Mouse (Mus musculus) adrenal gland, postnatal 4 days (tissue): ENCODE data around the gene Rasa2. TPM values are rescaled to one million over a fixed set of nuclear protein-coding genes. Genes with fewer than 3 reads are reported as not detected.
"Not testable (repeated sequence)": the region's sequence is repeated elsewhere in the genome, so short reads cannot be mapped to it uniquely, and the experiment has no call there.

Source experiments
- DNase-seq, 2 experiments: peaks; one replicate each; pipeline ENCODE4 v3.0.0; 2021 to 2022; ENCODE audit warnings: low spot score in 2 of 2, mixed read lengths in 2 of 2
- total RNA-seq, 2 experiments: library from RNA; stranded (reverse); gene quantifications; 2 replicates each; pipeline ENCODE4 v1.2.3; 2021

Gene Rasa2
- total RNA-seq, 2 experiments from 2014 or later, result 17.5 to 21.2 TPM

DNA sequence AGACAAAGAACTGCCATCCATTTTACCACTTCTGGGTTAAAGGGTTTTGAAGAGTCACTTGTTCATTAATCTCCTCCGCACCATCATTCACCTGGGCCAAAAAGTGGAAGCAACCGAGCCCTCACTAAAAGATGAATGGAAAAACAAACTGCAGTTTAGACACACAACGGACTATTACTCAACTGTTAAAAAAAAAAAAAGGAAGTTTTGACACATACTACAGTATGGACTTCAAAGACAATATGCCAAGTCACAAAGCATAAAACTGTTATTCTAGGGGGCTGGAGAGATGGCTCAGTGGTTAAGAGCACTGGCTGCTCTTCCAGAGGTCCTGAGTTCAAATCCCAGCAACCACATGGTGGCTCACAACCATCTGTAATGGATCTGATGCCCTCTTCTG is 12.6 kb upstream of the Rasa2 start:
- not testable (repeated sequence) for DNase-seq

DNA sequence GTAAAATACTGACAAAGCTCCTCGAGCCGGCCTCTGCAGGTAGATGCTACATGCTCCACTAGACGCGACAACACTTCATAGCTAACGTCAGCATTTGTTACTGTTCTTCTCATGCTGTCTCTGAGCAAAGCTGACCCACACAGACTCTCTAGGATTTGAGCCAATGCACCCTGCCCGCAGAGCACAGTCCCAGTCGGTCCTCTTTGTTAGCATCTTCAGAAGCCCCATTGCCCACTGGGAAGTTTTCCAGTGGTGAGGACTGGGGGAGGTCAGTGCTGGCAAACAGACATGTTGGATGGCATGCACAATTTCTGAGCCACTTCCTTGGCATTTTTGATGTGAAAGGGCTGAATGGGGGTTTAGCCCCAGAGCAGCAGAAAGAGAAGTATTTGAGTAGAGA is 8.0 kb upstream of the Rasa2 start:
- DNase-seq, result no peak

DNA sequence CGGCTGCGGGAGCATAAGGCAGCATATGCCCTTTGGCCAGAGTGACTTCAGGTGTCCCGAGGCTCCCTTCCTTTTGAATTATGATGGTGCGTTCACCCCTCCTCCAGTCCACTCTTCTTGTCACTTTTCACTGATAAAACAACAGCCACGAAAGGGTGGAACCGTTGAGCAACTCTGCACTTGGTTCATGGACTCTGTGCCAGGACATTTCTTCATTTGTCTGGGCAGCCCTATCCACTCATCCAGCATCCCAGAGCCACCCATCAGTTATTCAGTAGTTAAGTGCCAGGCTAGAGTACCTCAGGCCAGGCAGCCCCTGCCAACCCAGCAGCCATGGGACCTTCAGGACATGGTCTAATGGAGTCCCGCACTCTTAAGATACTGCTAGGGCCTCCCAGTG is 7.1 kb upstream of the Rasa2 start:
- DNase-seq, result no peak

DNA sequence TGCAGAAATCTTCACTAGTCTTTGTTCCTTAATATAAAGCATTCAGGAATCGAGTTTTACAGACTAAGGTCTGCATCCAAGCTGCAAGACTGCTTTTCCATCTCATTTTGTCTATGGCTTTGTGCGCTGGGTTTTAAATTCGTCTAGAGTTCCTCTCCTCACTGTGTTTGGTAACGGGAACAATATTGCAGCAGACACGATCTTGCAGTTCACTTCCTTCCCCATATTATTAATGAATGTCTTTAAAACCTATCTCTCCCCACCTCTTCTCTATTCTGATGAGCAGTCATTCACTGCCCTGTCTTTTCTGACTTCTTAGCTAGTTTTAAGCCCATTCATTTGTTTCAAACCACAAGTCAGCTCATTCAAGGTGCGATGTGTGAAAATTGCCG is 5.7 kb upstream of the Rasa2 start:
- no peak for DNase-seq

DNA sequence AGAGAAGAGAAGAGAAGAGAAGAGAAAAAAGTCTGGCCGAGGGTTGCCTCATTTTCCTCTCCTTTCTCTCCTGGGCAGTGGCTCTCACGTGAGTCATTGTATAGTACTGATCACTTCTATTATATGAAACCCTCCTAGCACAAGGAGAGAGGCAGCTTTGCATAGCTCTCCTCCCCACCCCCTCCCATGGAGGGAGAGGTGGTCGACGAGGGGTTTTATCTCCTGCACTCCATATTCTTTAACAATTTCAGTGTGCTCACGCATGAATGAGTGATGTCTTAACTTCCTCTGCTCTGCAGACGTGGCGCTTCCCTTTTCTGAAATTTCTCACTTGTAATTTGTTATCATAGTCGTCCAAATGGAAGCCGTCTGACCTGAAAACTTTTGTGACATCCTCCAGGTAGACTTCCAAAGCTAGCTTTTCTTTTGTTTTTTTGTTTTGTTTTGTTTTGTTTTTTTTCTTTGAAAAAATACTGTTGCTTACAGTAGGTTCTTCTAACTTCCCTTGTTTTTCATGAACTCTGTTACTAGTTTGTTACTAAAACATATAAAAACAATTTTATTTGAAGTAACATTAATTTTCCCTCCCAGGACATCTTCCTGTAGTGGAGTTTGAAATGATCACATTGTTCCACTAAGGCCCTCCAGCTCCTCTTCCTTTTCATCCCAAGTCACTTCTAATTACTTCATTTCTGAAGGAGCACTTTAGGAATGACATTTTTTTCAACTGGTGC is 5.2 kb upstream of the Rasa2 start:
- DNase-seq, result no peak

GRCm38 (mm10) chr9:96635899-96636298 is 4.5 kb upstream of the Rasa2 start:
- no peak for DNase-seq

- no peak for DNase-seq
Observed at GRCm38 (mm10) chr9:96635176-96635575, 3.8 kb upstream of the Rasa2 start.

- no peak for DNase-seq
Observed at GRCm38 (mm10) chr9:96633771-96634170, 2.4 kb upstream of the Rasa2 start.

GRCm38 (mm10) chr9:96632756-96633155 is 1.3 kb upstream of the Rasa2 start:
- no peak for DNase-seq

DNA sequence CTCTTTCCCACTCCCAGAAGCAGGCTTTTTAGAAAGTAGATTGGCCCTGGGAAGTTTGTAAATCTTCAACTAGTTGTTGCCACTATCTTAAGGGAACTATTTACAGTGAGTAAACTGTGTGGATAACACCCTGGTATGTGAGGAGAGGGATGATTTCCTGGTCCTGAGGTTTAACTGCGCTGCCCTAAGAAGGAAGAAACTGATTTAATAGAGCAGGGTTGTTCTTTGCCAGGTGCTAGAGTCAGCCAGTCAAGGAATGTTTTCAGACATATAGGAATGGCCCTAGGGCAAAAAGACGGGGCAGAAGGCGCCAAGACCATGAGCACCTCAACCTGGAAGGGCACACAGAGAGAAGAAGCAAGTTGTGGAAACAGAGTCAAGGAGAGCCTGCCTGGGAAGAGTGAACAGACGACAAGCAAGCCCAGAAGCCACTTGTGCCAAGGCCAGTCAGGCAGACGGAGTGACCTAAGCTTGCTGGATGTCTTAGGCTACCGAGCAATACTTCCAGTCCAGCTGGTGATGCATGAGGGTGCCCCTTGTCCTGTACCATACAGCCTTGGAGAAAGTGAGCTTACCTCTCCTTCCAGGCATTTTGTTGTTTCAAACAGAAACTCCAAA is 765 bp upstream of the Rasa2 start:
- DNase-seq, result no peak

DNA sequence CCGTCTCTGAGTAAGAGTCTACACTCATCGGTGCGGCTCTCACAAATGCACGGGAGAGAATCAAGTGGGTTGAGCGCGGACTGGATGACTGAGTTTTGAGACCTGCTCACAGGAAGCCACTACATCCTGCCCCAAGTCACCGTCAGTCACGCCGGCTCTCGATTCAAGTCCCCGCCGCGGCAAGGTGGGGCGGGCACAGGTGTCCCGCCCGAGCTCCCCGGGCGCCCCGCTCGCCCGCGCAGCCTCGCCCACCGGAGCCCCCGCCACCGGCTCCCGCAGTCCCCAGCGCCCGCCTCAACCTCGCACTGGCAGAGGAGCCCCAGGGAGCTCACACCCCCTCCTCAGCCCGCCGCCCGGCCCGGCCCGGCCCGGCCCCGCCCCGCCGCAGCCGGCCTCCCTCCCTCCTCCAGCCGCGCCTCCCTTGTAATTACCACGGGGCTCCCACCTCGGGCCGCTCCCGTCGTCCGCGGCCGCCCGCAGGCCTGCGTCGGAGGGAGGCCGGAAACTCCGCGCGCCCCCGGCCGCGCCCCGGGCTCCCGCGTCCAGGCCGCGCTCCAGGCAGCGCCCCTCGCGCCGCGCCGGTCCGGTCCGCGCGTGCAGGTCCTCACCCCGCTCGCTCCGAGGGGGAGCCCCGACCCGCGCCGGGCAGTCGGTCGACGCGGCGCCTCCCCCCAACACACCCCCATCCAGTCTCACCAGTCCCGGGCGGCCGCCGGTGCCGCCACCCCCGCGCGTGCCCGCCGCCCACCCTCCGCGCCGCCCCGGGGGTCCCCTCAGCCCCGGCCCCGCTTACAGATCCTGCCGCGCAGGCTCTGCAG is 637 bp downstream of the Rasa2 start:
- DNase-seq, result peak; percentile 27 to 32

DNA sequence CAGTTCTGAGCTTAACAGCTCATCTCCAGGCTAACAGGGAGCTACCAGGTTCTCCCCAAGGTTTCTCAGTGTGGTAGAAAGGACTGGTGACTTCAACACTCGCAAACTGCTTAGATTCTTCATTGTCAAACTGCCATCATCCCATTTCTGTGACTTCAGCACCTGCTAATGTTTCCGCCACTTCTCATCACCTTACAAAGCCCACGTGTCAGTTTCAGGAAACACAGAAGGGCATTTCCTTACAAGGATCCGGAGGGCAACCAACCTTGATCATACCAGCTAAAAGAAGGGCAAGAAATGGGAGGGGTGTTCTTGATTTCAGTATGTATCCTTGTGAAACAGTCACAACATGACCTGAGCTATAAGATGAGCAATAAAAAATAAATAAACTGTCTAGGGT is 2.3 kb downstream of the Rasa2 start:
- no peak for DNase-seq

DNA sequence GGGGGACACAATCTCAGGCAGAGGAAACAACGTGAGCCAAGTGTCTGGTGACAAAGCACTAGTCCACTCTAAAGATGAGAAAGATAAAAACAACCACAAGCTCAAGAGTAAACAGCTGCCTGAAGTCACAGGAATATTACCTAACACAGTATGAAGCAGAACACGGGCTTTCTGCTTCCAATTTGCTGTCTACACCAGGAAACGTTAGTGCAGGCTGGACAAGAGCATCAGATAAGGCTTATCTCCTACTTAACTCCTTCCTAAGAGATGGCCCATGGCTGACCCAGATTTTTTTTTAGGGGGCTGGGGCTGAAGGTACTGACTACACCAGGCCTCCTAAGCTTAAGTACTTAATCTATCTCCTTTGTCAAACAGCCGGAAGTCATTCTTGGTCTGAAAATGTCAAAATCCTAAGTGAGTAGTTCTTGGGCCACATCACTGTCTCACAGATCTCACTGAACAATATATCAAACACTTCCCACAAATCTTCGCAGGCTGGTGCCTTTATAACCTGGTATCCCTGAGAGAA is 3.8 kb downstream of the Rasa2 start:
- DNase-seq, result no peak

DNA sequence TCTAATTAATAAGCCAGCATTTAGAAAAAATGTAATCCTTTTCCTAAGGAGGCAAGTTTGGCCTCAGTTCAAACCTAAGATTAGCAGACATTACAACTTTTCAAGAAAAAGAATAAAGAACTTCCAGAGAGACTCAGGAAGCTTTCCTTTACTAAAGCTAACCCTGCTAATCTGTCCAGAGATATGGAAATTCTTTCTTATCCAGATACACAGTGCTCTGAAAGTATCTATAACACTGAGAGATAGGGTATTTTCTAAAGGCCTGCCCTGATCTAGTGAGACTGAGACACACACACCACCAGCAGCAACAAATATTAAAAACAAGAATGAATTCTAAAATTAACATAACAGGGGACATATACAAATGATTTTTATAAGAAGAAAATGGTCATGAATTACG is 4.4 kb downstream of the Rasa2 start:
- DNase-seq, result no peak

GRCm38 (mm10) chr9:96618448-96619176 is 12.8 kb downstream of the Rasa2 start:
- no peak for DNase-seq

DNA sequence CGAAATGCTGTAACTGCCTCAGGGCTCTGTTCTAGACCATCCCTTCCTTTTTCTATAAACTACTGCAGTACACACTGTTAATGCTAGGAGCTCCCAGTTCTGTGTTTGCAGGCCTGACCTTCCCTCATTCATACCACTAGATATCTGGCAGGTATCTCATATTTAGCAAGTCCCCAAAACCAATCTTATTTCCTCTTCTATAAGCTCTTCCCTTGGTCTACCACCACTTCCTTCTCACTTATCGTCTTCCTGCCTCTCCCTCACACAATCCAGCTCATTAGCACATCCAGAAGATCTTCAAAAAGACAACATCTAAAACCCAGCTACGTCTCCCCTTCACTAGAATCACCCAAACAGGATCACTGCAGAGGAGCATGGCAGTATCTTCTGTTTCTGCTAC is 19.1 kb downstream of the Rasa2 start:
- DNase-seq, result no peak

GRCm38 (mm10) chr9:96611693-96612293 is 19.6 kb downstream of the Rasa2 start:
- DNase-seq, result no peak

- DNase-seq, result no peak
Observed at GRCm38 (mm10) chr9:96610813-96611212, 20.6 kb downstream of the Rasa2 start.

DNA sequence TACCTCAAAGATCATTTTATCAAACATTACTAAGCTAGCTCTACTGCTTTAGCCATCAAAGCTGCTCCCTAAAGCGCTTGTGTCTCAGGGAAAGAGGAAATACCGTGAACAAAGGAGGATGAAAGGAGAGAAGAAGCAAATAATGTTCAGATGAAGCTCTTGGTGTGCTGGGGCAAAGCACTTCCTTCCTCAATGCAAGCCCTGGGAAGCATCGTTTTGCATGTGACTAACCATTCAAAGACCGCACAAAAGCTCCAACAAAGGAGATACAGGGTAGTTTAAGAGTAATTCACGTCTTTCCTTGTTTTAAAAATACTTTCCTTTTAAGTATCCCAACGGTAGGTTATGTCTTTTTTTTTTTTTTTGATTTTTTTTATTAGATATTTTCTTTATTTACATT is 28.0 kb downstream of the Rasa2 start:
- DNase-seq, result no peak

DNA sequence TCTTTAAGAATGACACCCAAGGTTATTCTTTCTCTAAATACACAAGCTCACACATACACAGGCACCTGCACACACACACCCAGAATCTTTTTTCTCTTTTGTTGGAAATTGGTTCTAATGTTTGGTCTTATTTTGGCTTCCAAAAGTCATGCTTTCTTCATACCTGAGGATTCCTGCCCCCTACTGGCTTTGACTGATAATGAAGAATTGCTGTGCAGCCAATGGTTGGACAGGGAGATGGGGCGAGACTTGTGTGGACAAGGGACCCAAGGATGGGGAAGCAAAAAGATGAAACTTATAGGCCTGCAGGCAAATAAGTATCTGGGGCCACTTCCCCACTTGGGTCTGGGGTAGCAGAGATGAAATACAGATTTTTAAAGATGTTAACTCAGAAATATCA is 33.5 kb downstream of the Rasa2 start:
- no peak for DNase-seq
